Mouse (Mus musculus) embryonic facial prominence, embryonic 11.5 days (tissue): Measurements from ENCODE around the gene Ackr4. TPM values are rescaled to one million over a fixed set of nuclear protein-coding genes. Genes with fewer than 3 reads are reported as not detected.

ENCODE experiments used
- ATAC-seq: fragments of 200-750 bp; cut with Nextera tagmentation; replicated peaks from 2 replicates; pipeline ENCODE4 v1.8.0; 2017; ENCODE audit warnings: low read depth; ENCODE audit not compliant: insufficient number of reproducible peaks, low FRiP score, low TSS enrichment
- DNase-seq: peaks from one replicate; pipeline ENCODE4 v3.0.0-alpha.2; 2015; ENCODE audit warnings: low spot score
- H3K27ac ChIP-seq: fragments of 300-500 bp; sonication (generic); replicated peaks from 2 replicates; pipeline ENCODE4 v1.5.1; 2014; ENCODE audit warnings: mild to moderate bottlenecking, low read depth, low read length, control low read depth
- H3K27me3 ChIP-seq: fragments of 300-500 bp; sonication (generic); 2 replicates; pipeline ENCODE4 v1.6.1; 2014; ENCODE audit warnings: mild to moderate bottlenecking, low read length, moderate library complexity, mixed read lengths; ENCODE audit not compliant: control insufficient read depth, insufficient read depth
- H3K36me3 ChIP-seq: fragments of 300-500 bp; sonication (generic); replicated peaks from 2 replicates; pipeline ENCODE4 v1.6.1; 2014; ENCODE audit warnings: low read depth, mild to moderate bottlenecking, low read length, moderate library complexity, mixed read lengths; ENCODE audit not compliant: control insufficient read depth, insufficient read depth
- H3K4me1 ChIP-seq: fragments of 300-500 bp; sonication (generic); 2 replicates; pipeline ENCODE4 v1.6.1; 2014; ENCODE audit warnings: low read length, mixed read lengths; ENCODE audit not compliant: control insufficient read depth, insufficient read depth
- H3K4me2 ChIP-seq: fragments of 300-500 bp; sonication (generic); 2 replicates; pipeline ENCODE4 v1.6.1; 2014; ENCODE audit warnings: low read depth, mild to moderate bottlenecking, control low read depth, low read length, moderate library complexity
- H3K4me3 ChIP-seq: fragments of 300-500 bp; sonication (generic); 2 replicates; pipeline ENCODE4 v1.5.1; 2014; ENCODE audit warnings: low read depth, low read length, control low read depth
- H3K9ac ChIP-seq: fragments of 300-500 bp; sonication (generic); replicated peaks from 2 replicates; pipeline ENCODE4 v1.6.1; 2014; ENCODE audit warnings: mild to moderate bottlenecking, control low read depth, low read length
- H3K9me3 ChIP-seq: fragments of 300-500 bp; sonication (generic); replicated peaks from 2 replicates; pipeline ENCODE4 v1.6.1; 2016; ENCODE audit warnings: mild to moderate bottlenecking, low read length, inconsistent platforms, mixed read lengths; ENCODE audit not compliant: control insufficient read depth
- WGBS: fragments of 180-500 bp; shearing (Covaris S2); extraction: QIAGEN DNeasy Blood & Tissue Kit; methylation state at CpG from one replicate; pipeline ENCODE4 v1.1.7; 2014; 5-methylcytosine and 5-hydroxymethylcytosine counted together
- polyA plus RNA-seq: library from polyadenylated mRNA; unstranded; fragments of >200 nt; fragmentation: Nextera tagmentation; extraction: Ambion mirVana; gene quantifications from 2 replicates; pipeline ENCODE4 v1.2.1, GENCODE M21; 2014

The Ackr4 gene
- polyA plus RNA-seq, 1 experiment from 2014 or later = 0.15 TPM

DNA sequence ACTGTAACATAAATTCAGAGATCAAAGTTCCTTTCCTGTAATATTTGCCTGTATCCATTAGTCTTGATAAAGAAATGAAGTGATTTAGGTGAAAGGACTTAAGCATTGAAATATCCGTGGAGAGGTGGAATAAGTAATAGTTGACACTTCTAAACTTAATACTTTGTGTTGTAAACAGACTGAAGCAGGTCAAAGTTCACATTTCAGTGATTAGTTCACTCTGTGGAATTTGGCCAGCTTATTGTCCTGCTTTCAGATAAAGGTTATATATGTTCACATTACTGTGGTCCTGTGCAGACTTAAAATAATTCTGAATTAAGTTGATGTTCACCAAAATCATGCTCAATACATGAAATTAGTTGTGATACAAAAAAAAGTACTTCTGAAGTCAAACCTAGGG is 62.2 kb downstream of the Ackr4 start:
- Histone ChIP-seq H3K4me2 (no peak overlapping the region), H3K27me3 (no peaks in the 10 kb centered on the region), H3K36me3 (no peaks in the 10 kb centered on the region), H3K4me3 (no peak overlapping the region), H3K9ac (no peak overlapping the region), H3K27ac (no peak overlapping the region), H3K9me3 (no peaks in the 10 kb centered on the region), H3K4me1 (peaks cover 3% of the 10 kb centered on the region; the same call in 1 of the 2 replicates)
- no peak for DNase-seq
- WGBS = 34% methylated on average over 1 of the region's 1 CpGs
- no peak for ATAC-seq

DNA sequence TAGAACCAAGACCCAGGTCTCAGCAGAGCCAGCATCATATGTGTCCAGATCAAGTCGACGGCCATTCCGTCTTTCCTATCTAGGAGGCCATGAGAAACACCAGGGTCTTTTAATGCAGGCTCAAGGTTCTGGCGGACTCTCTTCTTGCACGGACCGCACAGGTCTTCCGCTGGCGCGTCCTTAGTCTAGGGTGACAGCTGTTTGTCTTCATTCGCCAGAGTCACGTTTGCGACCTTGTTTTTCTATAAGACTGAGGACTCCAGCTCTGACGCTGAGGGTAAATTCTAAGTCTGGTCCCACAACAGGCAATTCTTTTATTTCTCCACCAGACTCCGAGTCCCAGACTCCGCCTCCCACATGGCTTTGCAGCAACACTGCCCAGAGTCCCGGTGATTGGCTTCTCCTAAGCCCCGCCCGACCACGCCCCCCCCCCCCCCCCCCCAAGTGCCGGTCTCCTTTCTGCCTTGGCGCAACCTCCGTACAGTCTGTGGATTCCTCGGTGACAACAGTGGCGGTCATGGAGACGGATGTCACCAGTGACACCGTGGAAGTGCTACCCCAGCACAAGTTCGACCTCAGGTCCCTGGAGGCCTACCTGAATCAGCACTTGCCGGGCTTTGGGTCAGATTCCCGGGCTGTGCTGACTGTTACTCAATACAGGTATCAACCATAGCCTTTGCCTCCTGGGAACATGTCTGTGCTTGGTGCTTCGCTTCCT is 63.3 kb downstream of the Ackr4 start, which contains the start of gene Acad11:
TSS of gene Acad11 (plus strand) at position 134 of the 718 bp plus-strand sequence.
- no peaks in the 10 kb centered on the region for H3K27me3 ChIP-seq
- peak within 1 kb of the TSS; percentile 84 for H3K9ac ChIP-seq
- no peak within 1 kb of the TSS for H3K27ac ChIP-seq
- no peaks in the 10 kb centered on the region for H3K36me3 ChIP-seq
- WGBS = under 1% methylated on average over 30 of the region's 30 CpGs
- H3K4me1 ChIP-seq = peaks cover 3% of the 10 kb centered on the region; the same call in 1 of the 2 replicates
- ATAC-seq = peak; percentile 95
- H3K4me3 ChIP-seq = peak within 1 kb of the TSS; percentile 99
- H3K4me2 ChIP-seq = peak within 1 kb of the TSS; percentile 85
- H3K9me3 ChIP-seq = no peaks in the 10 kb centered on the region
- peak; percentile 88 for DNase-seq

DNA sequence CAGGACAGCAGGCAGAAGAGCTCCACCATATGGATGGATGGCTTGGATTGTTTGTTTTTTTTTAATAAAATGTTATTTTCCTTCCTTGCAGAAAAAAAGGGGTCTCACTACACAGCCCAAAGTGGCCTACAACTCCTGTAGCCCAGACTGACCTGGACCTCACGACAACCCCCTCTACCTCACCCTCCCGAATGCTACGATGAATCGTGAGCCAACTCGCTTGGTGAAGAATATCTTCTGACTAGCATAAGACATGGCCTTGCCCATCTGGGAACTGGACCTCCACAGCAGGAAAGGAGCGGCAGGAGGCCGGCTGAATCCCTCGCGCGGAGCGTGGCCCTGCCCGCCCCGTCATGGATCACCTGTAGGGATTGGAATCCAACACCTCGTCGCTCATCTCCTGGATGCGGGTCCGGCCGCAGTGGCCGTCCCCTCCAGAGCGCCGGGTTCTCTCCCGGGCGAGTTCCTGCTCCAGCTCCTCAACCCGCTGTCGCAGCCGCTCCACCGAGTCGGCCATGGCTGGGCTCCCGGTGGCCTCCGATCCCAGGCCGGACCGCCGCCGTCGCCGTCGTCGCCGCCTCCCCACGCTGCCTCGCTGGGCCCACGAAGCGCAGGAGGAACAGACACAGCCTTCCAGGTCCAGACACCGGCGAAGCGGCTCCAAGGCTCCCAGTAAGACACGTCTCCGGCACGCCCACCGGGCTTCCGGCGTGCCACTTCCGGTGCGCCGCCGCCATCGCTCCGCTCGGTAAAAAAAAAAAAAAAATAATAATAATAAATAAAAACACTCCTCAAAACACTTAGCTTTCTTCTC is 64.1 kb downstream of the Ackr4 start, which contains the start of gene Uba5:
TSS of gene Uba5 (minus strand) at position 705 of the 814 bp plus-strand sequence.
- Histone ChIP-seq H3K27me3 (no peaks in the 10 kb centered on the region), H3K4me2 (peak within 1 kb of the TSS; percentile 85), H3K9ac (peak within 1 kb of the TSS; percentile 84), H3K4me3 (peak within 1 kb of the TSS; percentile 99), H3K27ac (no peak within 1 kb of the TSS), H3K4me1 (peaks cover 3% of the 10 kb centered on the region; the same call in 1 of the 2 replicates), H3K9me3 (no peaks in the 10 kb centered on the region), H3K36me3 (no peaks in the 10 kb centered on the region; the same call in 1 of the 2 replicates)
- ATAC-seq = peak; percentile 53; the same call in 1 of the 2 replicates
- WGBS = under 1% methylated on average over 59 of the region's 59 CpGs
- peak; percentile 80 for DNase-seq

DNA sequence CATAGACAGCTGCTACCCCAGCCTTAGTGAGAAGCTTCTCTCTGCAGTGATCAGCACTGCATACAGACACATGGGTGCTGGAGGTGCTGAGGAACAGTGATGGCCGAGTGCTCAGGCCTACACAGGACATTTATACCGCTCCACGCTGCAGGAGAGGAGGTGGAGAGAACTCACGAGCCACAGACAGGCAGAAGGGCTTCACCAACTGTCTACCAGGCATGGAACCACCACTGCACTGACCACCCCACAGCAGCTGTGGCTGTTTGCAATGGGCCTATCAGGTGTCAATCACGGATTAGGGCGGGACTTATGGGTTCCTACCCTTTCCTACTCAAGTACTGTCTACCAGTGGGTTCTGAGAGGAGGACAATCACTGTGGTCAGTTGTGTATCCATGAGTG is 75.7 kb downstream of the Ackr4 start:
- no peak overlapping the region for H3K4me3 ChIP-seq
- no peak for DNase-seq
- WGBS = 92% methylated on average over 6 of the region's 6 CpGs
- no peak overlapping the region for H3K9ac ChIP-seq
- ATAC-seq = no peak
- no peak overlapping the region for H3K4me2 ChIP-seq
- H3K36me3 ChIP-seq = peaks cover 3% of the 10 kb centered on the region
- H3K27ac ChIP-seq = no peak overlapping the region
- no peaks in the 10 kb centered on the region for H3K9me3 ChIP-seq
- no peaks in the 10 kb centered on the region for H3K4me1 ChIP-seq
- H3K27me3 ChIP-seq = no peaks in the 10 kb centered on the region

DNA sequence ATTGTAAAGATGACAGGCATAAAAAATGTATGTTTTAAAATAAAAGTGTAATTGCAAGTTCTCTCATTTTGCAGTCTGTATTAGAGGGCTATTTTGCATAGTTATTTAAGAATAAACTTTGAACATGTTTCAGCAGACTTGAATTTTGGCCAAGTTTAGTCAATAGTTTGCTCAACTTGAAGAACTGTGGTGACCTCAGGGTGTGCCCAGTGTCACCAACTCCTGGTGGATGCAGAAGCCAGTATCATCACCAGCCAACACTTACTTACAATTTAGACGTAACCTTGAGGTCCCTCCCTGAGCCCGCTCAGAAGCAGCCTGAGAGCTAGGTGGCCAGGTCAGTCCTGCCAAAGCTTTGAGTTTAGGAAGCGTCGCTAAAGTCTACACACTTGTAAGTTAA is 83.1 kb downstream of the Ackr4 start:
- H3K9me3 ChIP-seq = no peaks in the 10 kb centered on the region
- no peak for DNase-seq
- no peak overlapping the region for H3K4me3 ChIP-seq
- H3K9ac ChIP-seq = no peak overlapping the region
- ATAC-seq = no peak
- no peaks in the 10 kb centered on the region for H3K36me3 ChIP-seq
- H3K27me3 ChIP-seq = no peaks in the 10 kb centered on the region
- no peak overlapping the region for H3K27ac ChIP-seq
- 87% methylated on average over 4 of the region's 4 CpGs for WGBS
- H3K4me2 ChIP-seq = no peak overlapping the region
- H3K4me1 ChIP-seq = no peaks in the 10 kb centered on the region

DNA sequence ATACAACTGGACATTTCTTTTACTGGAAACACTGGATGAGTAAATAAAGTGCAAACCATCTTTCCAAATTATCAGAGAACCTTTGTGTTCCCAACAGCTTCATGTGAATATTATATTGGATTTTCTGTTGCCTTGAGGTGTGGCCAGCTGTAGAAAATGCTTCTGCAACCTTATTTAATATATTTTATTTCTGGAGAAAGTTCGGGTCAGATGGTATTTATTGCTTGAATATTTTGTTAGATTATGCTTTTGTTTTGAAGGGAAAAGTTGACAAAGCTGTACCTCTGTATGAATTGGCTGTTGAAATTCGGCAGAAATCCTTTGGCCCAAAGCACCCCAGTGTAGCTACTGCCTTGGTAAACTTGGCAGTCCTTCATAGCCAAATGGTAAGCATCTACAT is 86.4 kb downstream of the Ackr4 start, which contains the start of gene Gm28305:
TSS of gene Gm28305 (plus strand) at position 301 of the 400 bp plus-strand sequence.
- no peak within 1 kb of the TSS for H3K4me2 ChIP-seq
- ATAC-seq (no peak), DNase-seq (no peak)
- H3K9me3 ChIP-seq = no peaks in the 10 kb centered on the region
- no peak within 1 kb of the TSS for H3K27ac ChIP-seq
- no peaks in the 10 kb centered on the region; the same call in 1 of the 2 replicates for H3K36me3 ChIP-seq
- H3K27me3 ChIP-seq = no peaks in the 10 kb centered on the region
- H3K4me3 ChIP-seq = no peak within 1 kb of the TSS
- no peak within 1 kb of the TSS for H3K9ac ChIP-seq
- WGBS = 68% methylated on average over 2 of the region's 2 CpGs
- H3K4me1 ChIP-seq = no peaks in the 10 kb centered on the region

- no peak overlapping the region for H3K4me2 ChIP-seq
- H3K9ac ChIP-seq = no peak overlapping the region
- 87% methylated on average over 4 of the region's 4 CpGs for WGBS
- no peak overlapping the region for H3K27ac ChIP-seq
- H3K36me3 ChIP-seq = no peaks in the 10 kb centered on the region; the same call in 1 of the 2 replicates
- ATAC-seq (no peak), DNase-seq (no peak)
- H3K4me3 ChIP-seq = no peak overlapping the region
- H3K9me3 ChIP-seq = no peaks in the 10 kb centered on the region
- no peaks in the 10 kb centered on the region for H3K27me3 ChIP-seq
- no peaks in the 10 kb centered on the region for H3K4me1 ChIP-seq
These were observed 87.0 kb downstream of the Ackr4 start for GRCm38 (mm10) chr9:104039742-104040141.
